Mouse (Mus musculus) G1E (cell line): ENCODE results near the gene Tmem242. TPM values are rescaled to one million over a fixed set of nuclear protein-coding genes. Genes with fewer than 3 reads are reported as not detected.

Source experiments
- ATAC-seq: 2 replicates; pipeline ENCODE4 v1.8.0; 2016; ENCODE audit warnings: mild to moderate bottlenecking; ENCODE audit not compliant: insufficient number of reproducible peaks, poor library complexity, low FRiP score, severe bottlenecking; ENCODE audit errors: extremely low read depth
- DNase-seq: peaks from one replicate; pipeline ENCODE4 v3.0.0; 2012; ENCODE audit warnings: low spot score
- H3K27me3 ChIP-seq: 2 replicates; pipeline ENCODE4 v1.6.1; 2012; ENCODE audit warnings: mild to moderate bottlenecking, low read length, inconsistent platforms; ENCODE audit not compliant: insufficient read depth
- H3K36me3 ChIP-seq: replicated peaks from 2 replicates; pipeline ENCODE3; 2012; ENCODE audit warnings: mild to moderate bottlenecking, inconsistent platforms
- H3K4me1 ChIP-seq: 2 replicates; pipeline ENCODE4 v1.6.1; 2012; ENCODE audit warnings: low read depth, low read length, inconsistent platforms, mixed read lengths; ENCODE audit not compliant: insufficient read depth
- H3K4me3 ChIP-seq: 2 replicates; pipeline ENCODE4 v1.5.1; 2012; ENCODE audit warnings: low read depth, mild to moderate bottlenecking, inconsistent platforms, low read length, moderate library complexity, mixed read lengths
- H3K9me3 ChIP-seq: replicated peaks from 2 replicates; pipeline ENCODE4 v1.6.1; 2012; ENCODE audit warnings: inconsistent platforms
- CTCF ChIP-seq: IDR thresholded peaks from 2 replicates; pipeline ENCODE4 v1.5.1; 2012; ENCODE audit warnings: low read depth, low read length, inconsistent platforms, mixed read lengths
- GATA1 ChIP-seq: IDR thresholded peaks from 2 replicates; pipeline ENCODE4 v1.6.1; 2012; ENCODE audit warnings: borderline replicate concordance, low read length, inconsistent platforms, mixed read lengths
- GATA2 ChIP-seq: IDR thresholded peaks from 2 replicates; pipeline ENCODE4 v1.6.1; 2012; ENCODE audit warnings: low read depth, low read length, inconsistent platforms, borderline replicate concordance
- POLR2AphosphoS5 ChIP-seq: IDR thresholded peaks from 2 replicates; pipeline ENCODE4 v1.6.1; 2012; ENCODE audit warnings: low read depth, low read length, inconsistent platforms; ENCODE audit not compliant: insufficient replicate concordance
- TAL1 ChIP-seq: conservative IDR thresholded peaks from 2 replicates; pipeline ENCODE4 v1.6.1; 2012; ENCODE audit warnings: low read depth, low read length, inconsistent platforms, mixed read lengths
- polyA plus RNA-seq: library from polyadenylated mRNA; stranded (reverse); fragments of >175 nt; gene quantifications from 2 replicates; pipeline ENCODE4 v1.2.3, GENCODE M21; 2012
- total RNA-seq, 2 experiments: library from RNA; stranded (forward) in 1 of 2; stranded (reverse) in 1 of 2; fragments of 200-1000 nt in 1 of 2; fragments of >200 nt in 1 of 2; fragmentation: Nextera tagmentation in 1 of 2; gene quantifications; 2 replicates each; pipeline ENCODE4 v1.2.3; 2014 to 2017

The Tmem242 gene
- total and polyA plus RNA-seq, 3 experiments = 22.7 to 73.1 (median 52.6) TPM

DNA sequence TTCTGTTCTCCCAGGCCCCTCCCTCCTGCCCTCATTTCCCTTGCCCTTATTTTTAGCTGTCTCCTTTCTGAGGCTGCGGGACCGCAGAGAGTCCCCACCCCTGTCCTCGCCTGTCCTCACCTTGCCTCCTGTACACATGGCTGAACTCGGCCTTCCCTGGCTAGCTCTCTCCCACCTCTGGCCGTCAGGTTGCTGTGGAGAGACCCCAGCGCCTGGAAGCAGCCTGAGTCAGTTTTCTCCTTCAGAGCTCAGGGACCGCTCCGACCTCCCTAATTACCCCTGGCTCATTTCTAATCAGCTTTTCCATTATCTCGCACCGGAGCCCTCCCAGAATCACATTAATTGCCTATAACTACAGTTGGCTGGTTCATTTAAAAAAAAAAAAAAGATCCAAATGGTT is 49.4 kb downstream of the Tmem242 start:
- TF ChIP-seq GATA2 (no peak), GATA1 (no peak), POLR2AphosphoS5 (no peak), CTCF (no peak), TAL1 (no peak)
- ATAC-seq = no peak
- no peaks in the 10 kb centered on the region for H3K4me1 ChIP-seq

DNA sequence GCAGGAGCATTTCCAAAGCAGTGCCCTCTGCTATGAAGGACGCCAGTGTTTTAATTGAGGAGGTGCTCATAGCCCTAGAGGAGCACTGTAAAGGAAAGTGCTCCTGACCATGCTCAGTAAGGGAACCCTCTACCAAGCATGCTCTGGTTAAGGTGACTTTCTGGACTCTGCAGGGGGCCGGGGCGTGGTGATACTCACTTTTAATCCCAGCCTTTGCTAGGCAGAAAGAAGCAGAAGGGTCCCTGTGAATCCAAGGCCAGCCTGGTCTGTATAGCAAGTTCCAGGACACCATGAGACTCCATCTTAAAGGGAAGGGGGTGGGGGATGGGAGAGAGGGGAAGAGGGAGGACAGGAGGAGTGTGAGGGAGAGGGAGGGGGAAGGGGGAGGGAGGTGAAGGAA is 51.7 kb downstream of the Tmem242 start:
- no peak for DNase-seq
- TF ChIP-seq GATA1 (no peak), POLR2AphosphoS5 (no peak), TAL1 (no peak), CTCF (no peak), GATA2 (no peak)
- Histone ChIP-seq H3K36me3 (no peaks in the 10 kb centered on the region), H3K27me3 (peaks cover 44% of the 10 kb centered on the region), H3K4me1 (no peaks in the 10 kb centered on the region), H3K9me3 (no peaks in the 10 kb centered on the region), H3K4me3 (no peak overlapping the region)
- no peak for ATAC-seq

More for the DNA sequence above, 49.4 kb downstream of the Tmem242 start:
- Histone ChIP-seq H3K4me3 (no peak overlapping the region), H3K36me3 (no peaks in the 10 kb centered on the region), H3K27me3 (peaks cover 33% of the 10 kb centered on the region), H3K9me3 (no peaks in the 10 kb centered on the region)
- no peak for DNase-seq

- peaks cover 54% of the 10 kb centered on the region for H3K27me3 ChIP-seq
- TF ChIP-seq GATA1 (no peak), CTCF (no peak), GATA2 (no peak), POLR2AphosphoS5 (no peak), TAL1 (no peak)
- H3K9me3 ChIP-seq = no peaks in the 10 kb centered on the region
- no peak for ATAC-seq
- no peaks in the 10 kb centered on the region for H3K36me3 ChIP-seq
- no peaks in the 10 kb centered on the region for H3K4me1 ChIP-seq
- DNase-seq = no peak
- no peak overlapping the region for H3K4me3 ChIP-seq
These were observed 53.0 kb downstream of the Tmem242 start for GRCm38 (mm10) chr17:5386885-5387545.

GRCm38 (mm10) chr17:5385694-5386093 is 54.4 kb downstream of the Tmem242 start:
- Histone ChIP-seq H3K27me3 (peaks cover 55% of the 10 kb centered on the region), H3K36me3 (no peaks in the 10 kb centered on the region), H3K4me1 (no peaks in the 10 kb centered on the region), H3K9me3 (no peaks in the 10 kb centered on the region), H3K4me3 (no peak overlapping the region)
- TF ChIP-seq GATA2 (no peak), TAL1 (no peak), CTCF (no peak), POLR2AphosphoS5 (no peak), GATA1 (no peak)
- ATAC-seq = no peak
- no peak for DNase-seq

DNA sequence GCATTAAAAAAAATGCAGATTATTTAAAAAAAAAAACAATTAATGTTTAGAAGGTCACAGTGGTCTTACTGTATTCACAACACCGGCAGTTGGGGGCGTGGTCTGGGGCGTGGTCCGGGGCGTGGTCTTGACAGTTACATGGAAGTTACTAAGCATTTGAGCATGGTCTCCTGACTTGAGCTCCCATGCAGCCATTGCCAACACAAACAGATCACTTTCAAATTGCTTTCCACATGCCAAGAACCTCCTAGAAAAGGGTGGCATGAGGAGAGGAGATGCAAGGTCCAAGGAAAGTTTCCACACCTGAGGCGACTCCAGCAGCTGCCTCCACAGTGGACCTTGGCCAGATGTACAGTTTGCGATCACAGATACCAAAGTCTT is 62.1 kb downstream of the Tmem242 start:
- no peak for ATAC-seq
- no peak for TF ChIP-seq POLR2AphosphoS5
- TF ChIP-seq GATA1 = no peak
- TF ChIP-seq GATA2 = no peak
- no peak for TF ChIP-seq CTCF
- no peak for TF ChIP-seq TAL1
- H3K4me3 ChIP-seq = no peak overlapping the region
- peaks cover 4% of the 10 kb centered on the region; the same call in 1 of the 2 replicates for H3K4me1 ChIP-seq
- peaks cover 20% of the 10 kb centered on the region for H3K27me3 ChIP-seq
- no peaks in the 10 kb centered on the region for H3K9me3 ChIP-seq
- no peaks in the 10 kb centered on the region for H3K36me3 ChIP-seq
- peak; percentile 12 for DNase-seq

DNA sequence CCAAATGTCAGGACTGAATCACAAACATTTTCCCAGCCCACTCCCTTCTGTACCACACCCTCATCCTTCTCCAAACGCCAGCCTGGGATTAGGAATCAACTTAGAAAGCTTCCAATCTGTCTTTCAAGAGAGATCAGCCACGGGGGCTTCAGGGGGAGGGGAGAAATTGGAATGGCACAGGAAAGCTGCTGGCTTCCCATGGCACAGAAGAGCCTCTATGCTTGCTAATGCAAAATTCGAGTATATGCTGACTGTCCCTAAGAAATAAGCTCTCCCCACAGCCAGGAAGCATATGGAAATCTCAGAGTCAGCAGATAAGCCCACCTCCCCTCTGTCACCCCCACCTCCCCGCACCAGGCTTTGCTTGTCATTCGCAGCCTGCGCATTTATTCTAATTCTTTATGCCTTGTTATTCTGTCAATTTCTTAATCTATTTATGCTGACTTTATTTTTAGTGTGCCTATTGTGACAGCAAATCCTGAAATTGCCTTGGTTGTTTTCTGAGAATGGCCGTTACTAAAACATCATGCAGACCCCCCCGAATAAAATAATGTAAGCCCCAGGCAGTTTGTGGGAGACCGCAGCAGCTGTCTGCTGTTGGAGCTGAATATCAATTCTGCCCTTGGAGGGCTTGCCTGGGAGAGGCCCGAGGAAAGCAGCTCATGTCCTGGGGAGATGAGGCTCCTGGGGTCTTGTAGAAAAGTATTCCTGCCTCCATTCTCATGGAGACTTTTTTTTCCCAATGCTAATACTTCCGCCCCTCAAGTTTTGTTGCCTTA is 62.7 kb downstream of the Tmem242 start:
- H3K4me1 ChIP-seq = peaks cover 4% of the 10 kb centered on the region; the same call in 1 of the 2 replicates
- H3K36me3 ChIP-seq = no peaks in the 10 kb centered on the region
- no peak overlapping the region for H3K4me3 ChIP-seq
- H3K9me3 ChIP-seq = no peaks in the 10 kb centered on the region
- DNase-seq = no peak
- peaks cover 20% of the 10 kb centered on the region for H3K27me3 ChIP-seq
- ATAC-seq = no peak
- no peak for TF ChIP-seq POLR2AphosphoS5
- TF ChIP-seq GATA2 = no peak
- no peak for TF ChIP-seq GATA1
- no peak for TF ChIP-seq CTCF
- no peak for TF ChIP-seq TAL1
